ENCODE assay signal across 8 mouse cellular contexts in genomic region chr17:67290662-67291240, GRCm38 (mm10).
DNase-seq lines count a peak whose midpoint lies in the region; ATAC-seq and TF ChIP-seq lines count a peak whose summit lies in the region.

No protein-coding gene starts in this region.

- 11% methylated on average over 16 of the region's 16 CpGs for WGBS in limb, embryonic 15.5 days

- peak overlapping the region; percentile 17; the same call in 1 of the 2 replicates for H3K4me2 ChIP-seq in limb, embryonic 15.5 days

- H3K4me1 ChIP-seq in limb, embryonic 15.5 days: peaks cover 11% of the 10 kb centered on the region; the same call in 1 of the 2 replicates

- no peaks in the 10 kb centered on the region for H3K27me3 ChIP-seq in limb, embryonic 15.5 days

- no peak overlapping the region for H3K27ac ChIP-seq in gastrocnemius, adult 2 months
- H3K27ac ChIP-seq in limb, embryonic 15.5 days: no peak overlapping the region; the same call in 1 of the 2 replicates

- no peak for ATAC-seq in limb, embryonic 15.5 days (ENCODE audit: insufficient number of reproducible peaks, low FRiP score, low TSS enrichment, low read depth)

- intact Hi-C loops in gastrocnemius, adult 2 months (cut with DNase I): no loop called here

- H3K9me3 ChIP-seq in limb, embryonic 15.5 days: no peaks in the 10 kb centered on the region

- no peak for DNase-seq in gastrocnemius, adult 2 months
- no peak for DNase-seq in gastrocnemius, postnatal 25 days
- peak; percentile 26 to 45 for DNase-seq in right cerebral cortex, postnatal 10 days (ENCODE audit: low spot score in 2 of 2)
- no peak for DNase-seq in right cerebral cortex, postnatal 36 days (ENCODE audit: low spot score in 2 of 2)
- no peak for DNase-seq in adrenal gland, adult 18-20 months (ENCODE audit: low spot score in 2 of 2)
- no peak for DNase-seq in urinary bladder, postnatal 36 days (ENCODE audit: low spot score in 2 of 2)
- DNase-seq in lung, postnatal 25 days (ENCODE audit: low spot score): no peak

- peak overlapping the region; percentile 56 for H3K4me3 ChIP-seq in gastrocnemius, adult 2 months
- H3K4me3 ChIP-seq in limb, embryonic 15.5 days: 0 out of 2 replicates have a peak overlapping the region, but pooled peaks have one; percentile 11

- no peak overlapping the region for H3K9ac ChIP-seq in limb, embryonic 15.5 days

- no peak for TF ChIP-seq CTCF in gastrocnemius, adult 2 months (IDR thresholded peaks at IDR 0.05)

- H3K36me3 ChIP-seq in limb, embryonic 15.5 days: no peaks in the 10 kb centered on the region

Comparison
In these comparisons a context has a peak if more than half of its experiments do, and no peak if none do; other contexts are left out.
1. DNase-seq: peak in right cerebral cortex, postnatal 10 days (2 of 2); none in gastrocnemius, adult 2 months (single experiment), gastrocnemius, postnatal 25 days (single experiment), right cerebral cortex, postnatal 36 days (0 of 2), adrenal gland, adult 18-20 months (0 of 2), urinary bladder, postnatal 36 days (0 of 2) and lung, postnatal 25 days (single experiment).